Mouse (Mus musculus): ENCODE data around the gene Cd38. TPM values are rescaled to one million over a fixed set of nuclear protein-coding genes. Genes with fewer than 3 reads are reported as not detected.

The Cd38 gene
- total and polyA plus RNA-seq, 2 experiments: 4.8 to 15.9 TPM

DNA sequence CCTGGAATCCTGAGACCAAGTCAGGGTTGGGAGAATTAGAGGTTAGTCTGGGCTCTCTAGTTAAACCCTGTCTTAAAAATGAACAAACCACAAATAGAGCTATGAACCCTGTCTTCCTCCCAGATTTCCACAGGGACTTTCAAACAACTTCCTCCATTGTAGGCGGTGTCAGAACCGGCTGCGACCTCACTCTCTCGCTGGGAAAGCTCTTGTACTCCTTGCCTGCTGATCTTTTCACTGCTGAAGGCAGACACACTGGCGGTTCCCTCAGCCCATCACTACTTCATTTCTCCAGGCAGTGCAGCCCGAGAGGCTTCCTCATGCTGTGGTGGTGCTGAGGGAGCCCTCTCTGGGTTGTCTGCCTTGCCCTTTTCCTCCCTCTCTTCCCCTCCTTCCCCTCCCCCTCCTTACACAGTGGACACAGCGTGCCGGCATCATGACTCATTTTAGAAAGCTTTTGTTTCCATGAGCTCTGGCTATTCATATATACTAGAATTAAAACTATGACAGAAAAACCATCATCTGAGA is 80.5 kb downstream of the Cd38 start:
- WGBS: 16% methylated on average over 8 of the region's 8 CpGs

GRCm38 (mm10) chr5:43953241-43953640 is 84.9 kb downstream of the Cd38 start:
- Histone ChIP-seq H3K27me3 (ENCODE audit: control insufficient read depth, insufficient read depth, low read length) (no peaks in the 10 kb centered on the region), H3K9ac (ENCODE audit: low read depth, low read length) (no peak overlapping the region), H3K27ac (replicated peaks; ENCODE audit: insufficient read depth, low read depth, low read length) (no peak overlapping the region), H3K4me3 (ENCODE audit: insufficient read depth, low read depth, low read length) (no peak overlapping the region), H3K79me2 (ENCODE audit: control insufficient read depth, insufficient read depth, low read length) (no peaks in the 10 kb centered on the region), H3K36me3 (ENCODE audit: control insufficient read depth, insufficient read depth, low read length) (no peaks in the 10 kb centered on the region), H3K4me1 (ENCODE audit: control insufficient read depth, insufficient read depth, low read length) (no peaks in the 10 kb centered on the region)
- DNase-seq (ENCODE audit: extremely low read depth, low read depth, low spot score): no peak
- no peak for TF ChIP-seq POLR2A (IDR thresholded peaks at IDR 0.05; ENCODE audit: extremely low read depth, insufficient read depth, low read length)
- 89% methylated on average over 1 of the region's 1 CpGs for WGBS

More for the DNA sequence above, 80.5 kb downstream of the Cd38 start:
- Histone ChIP-seq H3K27ac (replicated peaks; ENCODE audit: insufficient read depth, low read depth, low read length) (no peak overlapping the region), H3K27me3 (ENCODE audit: control insufficient read depth, insufficient read depth, low read length) (no peaks in the 10 kb centered on the region), H3K79me2 (ENCODE audit: control insufficient read depth, insufficient read depth, low read length) (no peaks in the 10 kb centered on the region), H3K9ac (ENCODE audit: low read depth, low read length) (no peak overlapping the region), H3K36me3 (ENCODE audit: control insufficient read depth, insufficient read depth, low read length) (no peaks in the 10 kb centered on the region), H3K4me3 (ENCODE audit: insufficient read depth, low read depth, low read length) (no peak overlapping the region), H3K4me1 (ENCODE audit: control insufficient read depth, insufficient read depth, low read length) (no peaks in the 10 kb centered on the region; the same call in 1 of the 2 replicates)
- TF ChIP-seq CTCF (IDR thresholded peaks at IDR 0.05; ENCODE audit: low read depth, low read length): no peak
- TF ChIP-seq POLR2A (IDR thresholded peaks at IDR 0.05; ENCODE audit: extremely low read depth, insufficient read depth, low read length): no peak
- peak; percentile 20 for DNase-seq (ENCODE audit: extremely low read depth, low read depth, low spot score)

GRCm38 (mm10) chr5:43959884-43960440 is 91.6 kb downstream of the Cd38 start:
- H3K9ac ChIP-seq (ENCODE audit: low read depth, low read length): no peak overlapping the region
- WGBS: 76% methylated on average over 3 of the region's 3 CpGs

GRCm38 (mm10) chr5:43961056-43961455 is 92.7 kb downstream of the Cd38 start:
- H3K9ac ChIP-seq (ENCODE audit: low read depth, low read length): no peak overlapping the region
- no peaks in the 10 kb centered on the region for H3K4me1 ChIP-seq (ENCODE audit: control insufficient read depth, insufficient read depth, low read length)
- H3K4me3 ChIP-seq (ENCODE audit: insufficient read depth, low read depth, low read length): no peak overlapping the region
- no peak for TF ChIP-seq CTCF (IDR thresholded peaks at IDR 0.05; ENCODE audit: low read depth, low read length)
- no peak for TF ChIP-seq POLR2A (IDR thresholded peaks at IDR 0.05; ENCODE audit: extremely low read depth, insufficient read depth, low read length)
- H3K27me3 ChIP-seq (ENCODE audit: control insufficient read depth, insufficient read depth, low read length): no peaks in the 10 kb centered on the region
- no peaks in the 10 kb centered on the region for H3K36me3 ChIP-seq (ENCODE audit: control insufficient read depth, insufficient read depth, low read length)
- DNase-seq (ENCODE audit: extremely low read depth, low read depth, low spot score): no peak
- H3K79me2 ChIP-seq (ENCODE audit: control insufficient read depth, insufficient read depth, low read length): no peaks in the 10 kb centered on the region
- no peak overlapping the region for H3K27ac ChIP-seq (replicated peaks; ENCODE audit: insufficient read depth, low read depth, low read length)
- 88% methylated on average over 3 of the region's 3 CpGs for WGBS

More at GRCm38 (mm10) chr5:43959884-43960440, 91.6 kb downstream of the Cd38 start:
- TF ChIP-seq POLR2A (IDR thresholded peaks at IDR 0.05; ENCODE audit: extremely low read depth, insufficient read depth, low read length) (no peak), CTCF (IDR thresholded peaks at IDR 0.05; ENCODE audit: low read depth, low read length) (no peak)
- Histone ChIP-seq H3K27ac (replicated peaks; ENCODE audit: insufficient read depth, low read depth, low read length) (no peak overlapping the region), H3K79me2 (ENCODE audit: control insufficient read depth, insufficient read depth, low read length) (no peaks in the 10 kb centered on the region), H3K27me3 (ENCODE audit: control insufficient read depth, insufficient read depth, low read length) (no peaks in the 10 kb centered on the region), H3K4me3 (ENCODE audit: insufficient read depth, low read depth, low read length) (no peak overlapping the region), H3K36me3 (ENCODE audit: control insufficient read depth, insufficient read depth, low read length) (no peaks in the 10 kb centered on the region), H3K4me1 (ENCODE audit: control insufficient read depth, insufficient read depth, low read length) (no peaks in the 10 kb centered on the region)
- no peak for DNase-seq (ENCODE audit: extremely low read depth, low read depth, low spot score)

Other genes starting within 250 kb of the Cd38 start
- gene Cc2d2a, start 206.2 kb upstream of the Cd38 start, total RNA-seq (2014; rRNA removed): 3.1 and 3.2 TPM in 2 replicates
- 0.85 and 0.93 TPM in 2 replicates for gene Cc2d2a, start 206.2 kb upstream of the Cd38 start, polyA plus RNA-seq (2012; rRNA removed)
- gene Bst1, start 49.7 kb upstream of the Cd38 start, total RNA-seq (2014; rRNA removed): 0.18 and 0.20 TPM in 2 replicates
- 0.16 and 0.47 TPM in 2 replicates for gene Bst1, start 49.7 kb upstream of the Cd38 start, polyA plus RNA-seq (2012; rRNA removed)
- 38.9 and 41.8 TPM in 2 replicates for gene Fbxl5, start 46.9 kb upstream of the Cd38 start, total RNA-seq (2014; rRNA removed)
- gene Fbxl5, start 46.9 kb upstream of the Cd38 start, polyA plus RNA-seq (2012; rRNA removed): 13.2 and 17.4 TPM in 2 replicates
- 0.28 TPM in 1 of 2 replicates, not detected in the other for gene Gm7879, start 44.6 kb downstream of the Cd38 start, total RNA-seq (2014; rRNA removed)
- not detected in 2 replicates for gene Gm7879, start 44.6 kb downstream of the Cd38 start, polyA plus RNA-seq (2012; rRNA removed)
- gene Fgfbp1, start 113.2 kb downstream of the Cd38 start, total RNA-seq (2014; rRNA removed): not detected in 2 replicates
- not detected in 2 replicates for gene Fgfbp1, start 113.2 kb downstream of the Cd38 start, polyA plus RNA-seq (2012; rRNA removed)
- 13.5 and 18.3 TPM in 2 replicates for gene Prom1, start 233.5 kb downstream of the Cd38 start, total RNA-seq (2014; rRNA removed)
- 1.8 and 3.5 TPM in 2 replicates for gene Prom1, start 233.5 kb downstream of the Cd38 start, polyA plus RNA-seq (2012; rRNA removed)